Mouse (Mus musculus) heart, postnatal 25 days (tissue): Measurements from ENCODE around the gene Trmt112. TPM values are rescaled to one million over a fixed set of nuclear protein-coding genes. Genes with fewer than 3 reads are reported as not detected.
A peak's percentile ranks its signal among the peaks of the same experiment; 100 is the strongest.
"Not testable (repeated sequence)": the region's sequence is repeated elsewhere in the genome, so short reads cannot be mapped to it uniquely, and the experiment has no call there.

ENCODE experiments used
- DNase-seq: peaks from one replicate; pipeline ENCODE4 v3.0.0; 2022; ENCODE audit warnings: low spot score
- intact Hi-C: fragments of 180-260 bp; cut with DNase I; formaldehyde crosslinking; loops from one replicate; pipeline ENCODE4 v1.15.1; 2025
- total RNA-seq, 2 experiments: library from RNA; stranded (reverse); gene quantifications; 2 replicates each; pipeline ENCODE4 v1.2.3; 2021

Trmt112 gene
- total RNA-seq, 2 experiments from 2014 or later, result 29.2 to 32.6 TPM

GRCm38 (mm10) chr19:6907094-6907493 lies 2.4 kb upstream of the Trmt112 start:
- intact Hi-C loops, result loop anchor here (5.0 kb wide), 1 partner anchor 65 kb away; the partner anchor contains the start of gene Rps6ka4
- DNase-seq, result no peak

- intact Hi-C loops, result loop anchor here (5.0 kb wide), 1 partner anchor 66 kb away; the partner anchor contains the start of gene Rps6ka4
- no peak for DNase-seq
These were observed 1.5 kb upstream of the Trmt112 start for GRCm38 (mm10) chr19:6907811-6908540.

GRCm38 (mm10) chr19:6909021-6909420 lies 477 bp upstream of the Trmt112 start:
- intact Hi-C loops, result loop anchor here (5.0 kb wide), 1 partner anchor 67 kb away; the partner anchor contains the start of gene Rps6ka4
- DNase-seq, result no peak

GRCm38 (mm10) chr19:6910306-6910705 lies 808 bp downstream of the Trmt112 start:
- DNase-seq, intact Hi-C loops: not testable (repeated sequence)

DNA sequence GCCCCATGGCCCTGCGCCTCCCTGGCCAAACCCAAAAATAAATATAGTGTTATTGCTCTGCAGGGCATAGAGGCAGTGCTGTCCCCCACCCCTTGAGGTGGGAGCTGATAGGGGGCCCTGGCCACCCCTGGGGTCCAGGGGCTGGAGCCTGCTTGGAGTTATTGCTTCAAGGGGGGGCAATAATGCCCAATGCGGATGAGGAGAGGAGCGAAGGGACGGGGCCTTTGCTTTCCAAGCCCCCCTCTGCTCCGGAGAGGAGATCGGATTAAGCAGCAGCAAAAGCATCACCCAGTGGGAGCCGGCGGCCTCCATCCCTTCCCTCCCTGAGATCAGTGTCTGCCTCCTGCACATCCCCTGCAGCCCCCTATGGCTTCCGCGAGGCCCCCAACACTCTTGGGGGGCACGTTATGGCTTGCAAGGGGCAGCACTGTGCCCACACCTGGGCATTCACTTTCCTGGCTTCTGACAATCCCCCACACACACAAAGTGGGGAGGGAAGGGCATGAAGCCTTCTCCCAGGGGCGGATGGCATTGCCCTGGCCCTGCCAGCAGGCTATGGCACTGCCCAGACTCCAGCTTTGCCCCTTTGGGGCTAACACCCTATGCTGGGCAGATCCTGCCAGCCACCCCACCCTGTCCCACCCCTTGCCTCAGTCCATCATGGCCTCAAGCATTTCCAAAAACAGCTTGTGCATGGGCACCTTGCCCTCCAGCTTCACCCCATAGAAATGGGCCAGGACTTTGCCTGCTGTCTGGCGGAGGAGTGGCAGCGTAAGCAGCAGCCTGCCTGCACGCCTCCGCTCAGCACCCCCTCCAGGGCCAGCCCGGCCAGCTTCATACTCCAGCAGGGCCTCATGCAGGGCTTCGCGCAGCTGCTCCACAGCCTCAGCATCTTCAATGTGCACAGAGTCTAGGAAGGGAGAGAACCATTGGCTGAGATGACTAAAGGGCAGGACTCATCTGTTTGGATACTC lies 1.9 kb downstream of the Trmt112 start:
- no peak for DNase-seq
- intact Hi-C loops, result no loop called here

DNA sequence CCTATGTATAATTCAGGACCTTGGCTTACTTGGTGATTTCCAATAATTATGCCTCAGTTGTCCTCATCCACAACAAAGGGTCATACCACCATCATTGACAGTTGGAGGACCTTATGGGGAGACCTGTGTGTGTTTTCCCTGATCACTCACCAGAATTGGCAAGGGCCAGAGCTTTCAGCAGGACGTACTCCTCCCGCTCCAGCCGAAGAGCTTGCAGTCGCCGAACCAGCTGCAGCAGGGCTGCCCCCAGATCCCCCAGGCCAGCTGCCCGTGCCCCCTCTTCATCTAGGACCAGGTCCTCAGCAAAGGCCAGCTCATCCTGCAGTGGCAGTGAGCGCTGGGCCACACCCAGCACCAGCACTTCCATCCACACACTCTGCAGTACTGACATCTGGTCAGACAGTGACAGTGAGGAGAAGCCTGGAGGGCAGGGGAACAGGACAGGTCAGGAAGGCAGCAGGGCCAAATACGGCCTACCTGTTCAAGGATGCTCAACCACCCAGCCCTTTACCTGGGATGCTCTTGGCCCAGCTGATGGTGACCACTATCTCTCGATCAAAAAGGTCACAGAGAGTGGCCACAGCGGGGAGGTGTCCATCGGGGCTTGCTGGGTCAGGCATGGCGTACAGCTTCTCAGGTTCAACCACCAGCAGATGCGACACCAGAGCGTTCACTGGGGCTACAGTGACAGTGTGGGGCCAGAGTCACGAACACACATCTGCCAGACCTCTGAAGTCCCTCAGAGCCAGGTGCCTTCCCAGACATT lies 2.9 kb downstream of the Trmt112 start:
- intact Hi-C loops, result no loop called here
- DNase-seq, result no peak

DNA sequence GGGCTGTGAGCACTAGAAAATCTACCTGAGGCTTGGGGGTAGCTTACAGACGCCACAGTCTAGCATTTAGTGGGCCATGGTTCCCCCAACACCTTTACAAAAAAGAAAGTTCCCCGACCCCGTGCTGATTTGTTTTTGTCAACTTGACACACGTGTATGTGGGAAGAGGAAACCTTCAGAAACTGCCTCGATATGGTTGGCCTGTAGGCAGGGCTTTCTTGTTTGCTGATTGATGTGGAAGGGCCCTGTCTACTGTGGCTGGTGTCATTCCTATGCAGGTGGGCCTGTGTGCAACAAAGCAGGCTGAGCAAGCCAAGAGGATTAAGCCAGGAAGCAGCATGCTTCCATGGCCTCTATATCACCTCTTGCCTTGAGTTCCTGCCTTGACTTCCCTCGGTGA lies 3.5 kb downstream of the Trmt112 start:
- DNase-seq, result no peak
- intact Hi-C loops, result no loop called here

DNA sequence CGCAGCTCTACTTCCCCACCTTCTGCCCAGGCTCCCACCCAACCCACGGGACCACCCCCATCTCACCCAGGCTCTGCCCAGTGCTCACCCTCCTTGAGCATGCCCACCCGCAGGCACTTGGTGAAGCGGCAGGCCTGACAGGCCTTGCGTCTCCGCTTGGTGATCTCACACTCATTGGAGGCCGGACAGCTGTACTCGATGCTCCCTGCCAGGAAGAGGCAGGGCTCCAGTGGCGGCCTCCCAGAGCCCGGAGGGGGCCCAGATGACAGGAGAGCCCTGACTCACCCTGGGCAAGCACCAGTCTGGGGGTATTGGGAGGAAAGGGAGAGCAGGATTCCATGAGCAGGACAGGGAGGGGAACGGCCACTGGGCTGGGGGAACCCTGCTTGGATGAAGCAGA lies 4.5 kb downstream of the Trmt112 start:
- intact Hi-C loops, result no loop called here
- DNase-seq, result peak; percentile 44

DNA sequence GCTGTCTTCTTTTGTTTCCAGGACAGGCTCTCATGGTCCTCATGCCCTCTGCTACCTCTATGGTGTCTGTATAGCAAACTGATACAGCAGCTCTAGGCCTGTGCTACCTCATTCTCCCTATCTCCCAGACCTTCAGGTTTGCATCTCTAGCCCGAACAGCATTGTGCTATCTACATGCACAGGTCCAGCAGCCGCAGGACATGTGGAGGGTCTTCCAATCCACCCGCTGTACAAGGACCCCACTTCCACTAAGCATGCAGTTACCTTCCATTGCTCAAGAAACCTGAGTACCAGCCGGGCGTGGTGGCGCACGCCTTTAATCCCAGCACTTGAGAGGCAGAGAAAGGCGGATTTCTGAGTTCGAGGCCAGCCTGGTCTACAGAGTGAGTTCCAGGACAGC lies 5.0 kb downstream of the Trmt112 start:
- no peak for DNase-seq
- intact Hi-C loops, result no loop called here

DNA sequence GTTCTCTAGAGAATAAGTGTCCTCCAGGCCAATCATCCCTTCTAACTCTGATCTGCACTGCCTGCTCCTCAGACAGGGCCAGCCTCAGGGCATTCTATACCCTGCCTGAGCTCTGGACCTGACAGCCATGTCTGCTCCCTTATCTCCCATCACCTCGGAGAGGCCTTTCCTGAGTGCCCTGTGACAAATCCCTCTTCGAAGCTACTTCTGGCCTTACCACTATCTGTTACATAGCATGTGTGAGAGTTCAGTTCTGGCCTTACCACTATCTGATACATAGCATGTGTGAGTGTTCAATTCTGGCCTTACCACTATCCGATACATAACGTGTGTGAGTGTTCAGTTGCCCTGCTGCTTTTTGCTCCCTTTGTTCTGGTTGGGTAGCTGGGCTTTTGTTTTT lies 5.8 kb downstream of the Trmt112 start:
- intact Hi-C loops, result no loop called here
- DNase-seq, result no peak

- intact Hi-C loops, result no loop called here
- no peak for DNase-seq
These were observed 7.0 kb downstream of the Trmt112 start for GRCm38 (mm10) chr19:6916496-6916895.

DNA sequence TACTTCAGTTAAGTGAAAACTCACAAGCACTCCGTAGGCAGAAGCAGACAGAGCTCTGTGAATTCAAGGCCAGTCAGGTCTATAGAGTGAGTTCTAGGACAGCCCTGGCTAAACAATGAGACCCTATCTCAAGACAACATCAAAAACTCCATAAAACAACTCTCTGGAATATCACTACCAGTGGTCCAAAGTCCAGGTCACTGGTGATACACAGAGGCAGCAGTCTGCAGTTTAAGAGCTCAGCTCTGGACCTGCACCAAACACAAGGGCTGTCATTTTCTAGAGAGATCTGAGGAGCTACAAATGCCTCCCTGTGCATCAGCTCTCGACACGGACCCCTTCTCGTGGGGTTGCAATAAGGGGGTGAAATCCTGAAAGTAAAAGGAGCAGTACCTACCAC lies 8.8 kb downstream of the Trmt112 start:
- intact Hi-C loops, result no loop called here
- DNase-seq, result no peak

DNA sequence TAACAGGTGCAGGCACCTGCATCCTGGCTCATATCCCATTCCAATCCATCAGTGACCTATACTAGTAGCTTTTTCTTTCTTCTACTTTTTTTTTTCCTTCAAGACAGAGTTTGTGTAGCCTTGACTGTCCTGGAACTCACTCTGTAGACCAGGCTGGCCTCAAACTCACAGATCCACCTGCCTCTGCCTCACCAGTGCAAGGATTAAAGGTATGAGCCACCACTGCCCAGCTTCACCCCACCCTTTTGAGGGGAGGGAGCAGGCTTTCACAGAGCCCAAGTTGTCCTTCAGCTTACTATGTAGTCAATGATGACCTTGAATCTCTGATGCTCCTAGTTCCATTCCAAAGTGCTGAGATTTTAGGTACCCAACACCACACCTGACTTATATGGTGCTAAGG lies 9.9 kb downstream of the Trmt112 start:
- DNase-seq, result no peak
- intact Hi-C loops, result no loop called here

- DNase-seq, result no peak
- intact Hi-C loops, result no loop called here
These were observed 10.6 kb downstream of the Trmt112 start for GRCm38 (mm10) chr19:6919876-6920740.

DNA sequence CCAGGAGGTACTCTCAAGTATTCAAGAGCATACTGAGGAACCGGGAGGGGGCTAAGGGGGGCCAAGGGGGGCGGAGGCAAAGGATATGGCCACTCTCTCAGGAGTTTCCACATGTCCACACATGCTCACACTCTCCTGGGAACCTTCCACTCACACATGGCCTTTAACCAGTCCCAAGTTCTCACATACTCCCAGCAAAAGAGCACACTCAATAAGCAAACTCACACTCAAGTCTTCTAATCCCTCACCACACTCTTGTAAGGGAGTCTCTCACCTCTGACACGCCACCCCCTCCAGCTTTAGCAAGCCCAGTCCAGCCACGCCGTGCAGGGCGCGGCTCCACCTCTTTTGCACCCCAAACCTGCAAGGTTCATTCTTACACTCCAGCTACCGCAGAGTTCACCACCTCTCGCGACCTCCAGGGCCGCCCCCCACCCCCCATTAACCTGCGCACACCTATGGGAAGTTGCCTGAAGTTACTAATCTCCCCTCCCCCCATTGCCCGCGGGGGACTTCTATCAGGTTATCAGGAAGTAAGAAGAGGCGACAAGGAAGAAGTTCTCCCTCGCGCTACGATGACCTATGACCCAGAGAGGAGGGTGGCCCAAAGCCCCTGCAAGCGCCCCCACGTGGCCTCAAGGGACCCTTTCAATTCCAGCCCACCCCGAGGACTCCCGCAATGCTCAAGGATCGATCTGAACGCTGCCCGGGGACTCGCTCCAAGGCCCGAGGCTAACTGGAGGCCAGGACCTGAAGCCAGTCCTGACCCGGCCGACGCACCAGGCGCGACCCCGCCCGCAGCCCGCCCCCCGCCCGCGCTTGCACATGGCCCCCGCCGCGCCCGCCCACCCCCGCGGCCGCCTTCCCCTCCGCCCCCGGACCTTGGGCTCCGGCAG lies 11.5 kb downstream of the Trmt112 start:
- intact Hi-C loops, result no loop called here
- no peak for DNase-seq

- intact Hi-C loops, result loop anchor here (2.0 kb wide), 1 partner anchor 47 kb away; no protein-coding TSS in a partner anchor
- peak; percentile 100 for DNase-seq
These were observed 12.4 kb downstream of the Trmt112 start, which contains the start of gene Esrra for GRCm38 (mm10) chr19:6921647-6922567. TSS of gene Esrra (minus strand) at chr19:6921813.
